Comparison of ENCODE assay signal across 8 mouse cellular contexts in the genomic region with DNA sequence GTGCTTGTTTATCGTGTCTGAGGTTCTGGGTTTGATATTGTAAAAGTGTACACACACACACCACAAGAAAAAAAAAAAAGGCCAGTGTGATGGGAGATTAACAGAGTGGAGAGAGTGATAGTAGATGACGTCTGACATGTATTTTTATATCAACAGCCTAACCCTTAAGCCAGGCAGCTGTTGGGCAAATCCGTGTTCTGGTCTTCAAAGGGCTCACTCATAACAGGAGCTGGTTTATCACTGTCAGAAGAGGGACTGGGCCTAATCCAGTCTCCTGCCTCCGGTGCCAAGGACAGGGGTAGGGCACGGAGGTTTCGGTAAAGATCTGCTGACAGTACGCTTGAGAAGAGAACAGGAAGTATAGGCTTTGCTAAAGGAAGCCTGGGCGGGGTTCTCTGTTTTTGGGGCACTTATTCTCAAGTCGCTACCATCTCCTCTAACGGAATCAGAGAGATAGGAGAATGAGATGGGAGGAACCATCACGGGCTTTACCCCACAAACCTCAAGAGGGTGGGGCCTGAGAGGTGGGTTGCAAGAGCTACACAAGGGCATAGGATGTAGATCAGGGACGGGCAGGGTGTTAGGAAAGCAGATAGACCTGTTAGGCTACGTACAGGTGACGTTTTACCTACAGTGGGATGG. TPM values are rescaled to one million over a fixed set of nuclear protein-coding genes. Genes with fewer than 3 reads are reported as not detected.
DNase-seq lines count a peak whose midpoint lies in the region; ATAC-seq and TF ChIP-seq lines count a peak whose summit lies in the region.

No protein-coding gene starts in this region.

- no peak; the same call in 1 of the 2 replicates for ATAC-seq in midbrain, embryonic 11.5 days (ENCODE audit: low FRiP score)
- peak; percentile 58; the same call in 1 of the 2 replicates for ATAC-seq in forebrain, embryonic 15.5 days (replicated peaks)
- peak; percentile 22 for ATAC-seq in intestine, embryonic 16.5 days
- peak; percentile 34; the same call in 1 of the 2 replicates for ATAC-seq in midbrain, embryonic 12.5 days (ENCODE audit: low FRiP score, low read depth)
- ATAC-seq in stomach, postnatal 0 days (ENCODE audit: low FRiP score, low TSS enrichment): peak; percentile 40

- TF ChIP-seq CTCF in stomach, postnatal 0 days (IDR thresholded peaks at IDR 0.05; ENCODE audit: low read depth): no peak

- no peak overlapping the region for H3K9ac ChIP-seq in midbrain, embryonic 11.5 days (ENCODE audit: low read length)
- no peak overlapping the region for H3K9ac ChIP-seq in forebrain, embryonic 15.5 days (replicated peaks)
- no peak overlapping the region for H3K9ac ChIP-seq in intestine, embryonic 16.5 days (ENCODE audit: low read depth, low read length)
- H3K9ac ChIP-seq in midbrain, embryonic 12.5 days (replicated peaks): no peak overlapping the region
- H3K9ac ChIP-seq in stomach, postnatal 0 days (ENCODE audit: low read length): no peak overlapping the region

- H3K4me2 ChIP-seq in midbrain, embryonic 11.5 days: no peak overlapping the region
- H3K4me2 ChIP-seq in forebrain, embryonic 15.5 days (replicated peaks): no peak overlapping the region
- H3K4me2 ChIP-seq in intestine, embryonic 16.5 days (ENCODE audit: low read depth, low read length): peak overlapping the region; percentile 1; the same call in 1 of the 2 replicates
- H3K4me2 ChIP-seq in midbrain, embryonic 12.5 days (replicated peaks): no peak overlapping the region
- H3K4me2 ChIP-seq in stomach, postnatal 0 days (replicated peaks; ENCODE audit: low read depth): peak overlapping the region; percentile 84

- peaks cover 24% of the 10 kb centered on the region for H3K27me3 ChIP-seq in midbrain, embryonic 10.5 days (ENCODE audit: low read depth, poor library complexity, severe bottlenecking)
- peaks cover 9% of the 10 kb centered on the region; the same call in 1 of the 2 replicates for H3K27me3 ChIP-seq in midbrain, embryonic 11.5 days (ENCODE audit: control insufficient read depth, insufficient read depth, low read length)
- no peaks in the 10 kb centered on the region for H3K27me3 ChIP-seq in forebrain, embryonic 15.5 days
- H3K27me3 ChIP-seq in intestine, embryonic 16.5 days (replicated peaks; ENCODE audit: control insufficient read depth, insufficient read depth, low read length): no peaks in the 10 kb centered on the region
- H3K27me3 ChIP-seq in midbrain, embryonic 12.5 days: peaks cover 23% of the 10 kb centered on the region
- no peaks in the 10 kb centered on the region for H3K27me3 ChIP-seq in stomach, postnatal 0 days (ENCODE audit: control insufficient read depth, insufficient read depth, low read length)

- no peak overlapping the region for H3K27ac ChIP-seq in midbrain, embryonic 10.5 days (replicated peaks)
- H3K27ac ChIP-seq in midbrain, embryonic 11.5 days (ENCODE audit: low read depth, low read length): no peak overlapping the region
- no peak overlapping the region for H3K27ac ChIP-seq in forebrain, embryonic 15.5 days (replicated peaks)
- H3K27ac ChIP-seq in intestine, embryonic 16.5 days (ENCODE audit: low read length): no peak overlapping the region
- no peak overlapping the region for H3K27ac ChIP-seq in midbrain, embryonic 12.5 days (replicated peaks)
- H3K27ac ChIP-seq in stomach, postnatal 0 days (replicated peaks): peak overlapping the region; percentile 69

- 50% methylated on average over 14 of the region's 14 CpGs for WGBS in midbrain, embryonic 10.5 days
- 53% methylated on average over 14 of the region's 14 CpGs for WGBS in midbrain, embryonic 11.5 days
- WGBS in forebrain, embryonic 15.5 days: 55% methylated on average over 14 of the region's 14 CpGs
- 47% methylated on average over 14 of the region's 14 CpGs for WGBS in intestine, embryonic 16.5 days
- 51% methylated on average over 14 of the region's 14 CpGs for WGBS in midbrain, embryonic 12.5 days
- WGBS in stomach, postnatal 0 days: 40% methylated on average over 14 of the region's 14 CpGs

- no peaks in the 10 kb centered on the region for H3K36me3 ChIP-seq in midbrain, embryonic 10.5 days
- no peaks in the 10 kb centered on the region for H3K36me3 ChIP-seq in midbrain, embryonic 11.5 days (ENCODE audit: control insufficient read depth, insufficient read depth, low read length)
- no peaks in the 10 kb centered on the region for H3K36me3 ChIP-seq in forebrain, embryonic 15.5 days
- no peaks in the 10 kb centered on the region for H3K36me3 ChIP-seq in intestine, embryonic 16.5 days (ENCODE audit: control insufficient read depth, insufficient read depth, low read length)
- no peaks in the 10 kb centered on the region for H3K36me3 ChIP-seq in midbrain, embryonic 12.5 days
- H3K36me3 ChIP-seq in stomach, postnatal 0 days (ENCODE audit: control insufficient read depth, insufficient read depth, low read length): no peaks in the 10 kb centered on the region

- H3K4me3 ChIP-seq in midbrain, embryonic 10.5 days: peak overlapping the region; percentile 91
- no peak overlapping the region for H3K4me3 ChIP-seq in midbrain, embryonic 11.5 days (ENCODE audit: low read depth, low read length)
- H3K4me3 ChIP-seq in forebrain, embryonic 15.5 days: no peak overlapping the region
- no peak overlapping the region for H3K4me3 ChIP-seq in intestine, embryonic 16.5 days (ENCODE audit: low read length)
- peak overlapping the region; percentile 86; the same call in 1 of the 2 replicates for H3K4me3 ChIP-seq in midbrain, embryonic 12.5 days
- peak overlapping the region; percentile 79 for H3K4me3 ChIP-seq in stomach, postnatal 0 days (ENCODE audit: low read depth, low read length)

- H3K4me1 ChIP-seq in midbrain, embryonic 10.5 days: peaks cover 11% of the 10 kb centered on the region
- H3K4me1 ChIP-seq in midbrain, embryonic 11.5 days (ENCODE audit: control insufficient read depth, insufficient read depth, low read length): peaks cover 5% of the 10 kb centered on the region; the same call in 1 of the 2 replicates
- H3K4me1 ChIP-seq in forebrain, embryonic 15.5 days: peaks cover 11% of the 10 kb centered on the region
- peaks cover 12% of the 10 kb centered on the region for H3K4me1 ChIP-seq in intestine, embryonic 16.5 days (ENCODE audit: control insufficient read depth, insufficient read depth, low read length)
- H3K4me1 ChIP-seq in midbrain, embryonic 12.5 days: peaks cover 10% of the 10 kb centered on the region
- 0 out of 2 replicates have a peak, but pooled peaks cover 4% of the 10 kb centered on the region for H3K4me1 ChIP-seq in stomach, postnatal 0 days (replicated peaks; ENCODE audit: control insufficient read depth, insufficient read depth)

- no peak for TF ChIP-seq EP300 in stomach, postnatal 0 days (optimal IDR thresholded peaks at IDR 0.05)

- no peaks in the 10 kb centered on the region for H3K9me3 ChIP-seq in midbrain, embryonic 10.5 days (replicated peaks)
- H3K9me3 ChIP-seq in midbrain, embryonic 11.5 days (ENCODE audit: control insufficient read depth, low read length): no peaks in the 10 kb centered on the region
- H3K9me3 ChIP-seq in forebrain, embryonic 15.5 days: no peaks in the 10 kb centered on the region
- no peaks in the 10 kb centered on the region for H3K9me3 ChIP-seq in intestine, embryonic 16.5 days (ENCODE audit: control insufficient read depth, low read length)
- H3K9me3 ChIP-seq in midbrain, embryonic 12.5 days: no peaks in the 10 kb centered on the region
- no peaks in the 10 kb centered on the region for H3K9me3 ChIP-seq in stomach, postnatal 0 days (ENCODE audit: control insufficient read depth, low read length)

- no peak for DNase-seq in midbrain, embryonic 10.5 days (ENCODE audit: low spot score)
- DNase-seq in midbrain, embryonic 11.5 days (ENCODE audit: low spot score, missing footprints): no peak
- DNase-seq in stomach, postnatal 0 days (ENCODE audit: low spot score): no peak
- no peak for DNase-seq in right cerebral cortex, postnatal 4 days
- no peak for DNase-seq in right cerebral cortex, postnatal 14 days

RNA-seq across cellular contexts. Expression of a gene that starts 1.1 kb away (rescaled TPM):
- 11.7 and 12.4 TPM in 2 replicates for polyA plus RNA-seq in midbrain, embryonic 10.5 days (2016; fragmentation: Nextera tagmentation; extraction: Ambion mirVana)
- polyA plus RNA-seq in midbrain, embryonic 11.5 days (2014; fragmentation: Nextera tagmentation; extraction: Ambion mirVana): 9.1 and 11.6 TPM in 2 replicates
- 9.6 and 11.1 TPM in 2 replicates for polyA plus RNA-seq in forebrain, embryonic 15.5 days (2015; fragmentation: Nextera tagmentation; extraction: Ambion mirVana)
- 20.9 and 21.1 TPM in 2 replicates for polyA plus RNA-seq in intestine, embryonic 16.5 days (2015; fragmentation: Nextera tagmentation; extraction: Ambion mirVana)
- polyA plus RNA-seq in midbrain, embryonic 12.5 days (2016; fragmentation: Nextera tagmentation; extraction: Ambion mirVana): 14.7 and 16.2 TPM in 2 replicates
- 26.4 and 29.5 TPM in 2 replicates for polyA plus RNA-seq in stomach, postnatal 0 days (2015; fragmentation: Nextera tagmentation; extraction: Ambion mirVana)

RNA-seq across cellular contexts. Expression of a gene that starts 10.7 kb away (rescaled TPM):
- 34.8 and 34.9 TPM in 2 replicates for polyA plus RNA-seq in midbrain, embryonic 10.5 days (2016; fragmentation: Nextera tagmentation; extraction: Ambion mirVana)
- 29.4 and 31.4 TPM in 2 replicates for polyA plus RNA-seq in midbrain, embryonic 11.5 days (2014; fragmentation: Nextera tagmentation; extraction: Ambion mirVana)
- polyA plus RNA-seq in forebrain, embryonic 15.5 days (2015; fragmentation: Nextera tagmentation; extraction: Ambion mirVana): 16.7 and 19.6 TPM in 2 replicates
- 69.4 and 71.3 TPM in 2 replicates for polyA plus RNA-seq in intestine, embryonic 16.5 days (2015; fragmentation: Nextera tagmentation; extraction: Ambion mirVana)
- 21.6 and 27.0 TPM in 2 replicates for polyA plus RNA-seq in midbrain, embryonic 12.5 days (2016; fragmentation: Nextera tagmentation; extraction: Ambion mirVana)
- 52.1 and 53.1 TPM in 2 replicates for polyA plus RNA-seq in stomach, postnatal 0 days (2015; fragmentation: Nextera tagmentation; extraction: Ambion mirVana)

RNA-seq across cellular contexts. Expression of a gene that starts 56.5 kb away (rescaled TPM):
- 48.7 and 49.2 TPM in 2 replicates for polyA plus RNA-seq in midbrain, embryonic 10.5 days (2016; fragmentation: Nextera tagmentation; extraction: Ambion mirVana)
- 51.6 and 52.1 TPM in 2 replicates for polyA plus RNA-seq in midbrain, embryonic 11.5 days (2014; fragmentation: Nextera tagmentation; extraction: Ambion mirVana)
- polyA plus RNA-seq in forebrain, embryonic 15.5 days (2015; fragmentation: Nextera tagmentation; extraction: Ambion mirVana): 52.9 and 54.1 TPM in 2 replicates
- 121 and 126 TPM in 2 replicates for polyA plus RNA-seq in intestine, embryonic 16.5 days (2015; fragmentation: Nextera tagmentation; extraction: Ambion mirVana)
- polyA plus RNA-seq in midbrain, embryonic 12.5 days (2016; fragmentation: Nextera tagmentation; extraction: Ambion mirVana): 49.9 and 50.1 TPM in 2 replicates
- polyA plus RNA-seq in stomach, postnatal 0 days (2015; fragmentation: Nextera tagmentation; extraction: Ambion mirVana): 88.2 and 89.6 TPM in 2 replicates

RNA-seq across cellular contexts. Expression of a gene that starts 56.5 kb away (rescaled TPM):
- polyA plus RNA-seq in midbrain, embryonic 10.5 days (2016; fragmentation: Nextera tagmentation; extraction: Ambion mirVana): 43.9 and 44.4 TPM in 2 replicates
- 42.0 and 45.0 TPM in 2 replicates for polyA plus RNA-seq in midbrain, embryonic 11.5 days (2014; fragmentation: Nextera tagmentation; extraction: Ambion mirVana)
- 24.2 and 24.7 TPM in 2 replicates for polyA plus RNA-seq in forebrain, embryonic 15.5 days (2015; fragmentation: Nextera tagmentation; extraction: Ambion mirVana)
- polyA plus RNA-seq in intestine, embryonic 16.5 days (2015; fragmentation: Nextera tagmentation; extraction: Ambion mirVana): 27.5 and 27.9 TPM in 2 replicates
- polyA plus RNA-seq in midbrain, embryonic 12.5 days (2016; fragmentation: Nextera tagmentation; extraction: Ambion mirVana): 43.3 and 45.8 TPM in 2 replicates
- polyA plus RNA-seq in stomach, postnatal 0 days (2015; fragmentation: Nextera tagmentation; extraction: Ambion mirVana): 12.1 and 12.3 TPM in 2 replicates

Comparison
In these comparisons a context has a peak if more than half of its experiments do, and no peak if none do; other contexts are left out.
1. H3K4me3 ChIP-seq: peak in midbrain, embryonic 10.5 days (single experiment), midbrain, embryonic 12.5 days (single experiment) and stomach, postnatal 0 days (single experiment); none in midbrain, embryonic 11.5 days (single experiment), forebrain, embryonic 15.5 days (single experiment) and intestine, embryonic 16.5 days (single experiment).
2. H3K4me2 ChIP-seq: peak in intestine, embryonic 16.5 days (single experiment) and stomach, postnatal 0 days (single experiment); none in midbrain, embryonic 11.5 days (single experiment), forebrain, embryonic 15.5 days (single experiment) and midbrain, embryonic 12.5 days (single experiment).